Mouse (Mus musculus): ENCODE data around the gene Tnrc6c. TPM values are rescaled to one million over a fixed set of nuclear protein-coding genes. Genes with fewer than 3 reads are reported as not detected.

Tnrc6c gene
- polyA plus RNA-seq, 1 experiment, result 19.5 TPM

- under 1% methylated on average over 38 of the region's 38 CpGs for WGBS
- H3K4me1 ChIP-seq (ENCODE audit: control insufficient read depth, insufficient read depth, low read length), result peaks cover 6% of the 10 kb centered on the region; the same call in 1 of the 2 replicates
- peak; percentile 1; the same call in 1 of the 2 replicates for TF ChIP-seq CTCF (IDR thresholded peaks at IDR 0.05; ENCODE audit: control insufficient read depth, insufficient read depth, low read length)
- peak; percentile 79; the same call in 1 of the 2 replicates for TF ChIP-seq POLR2A (IDR thresholded peaks at IDR 0.05; ENCODE audit: borderline replicate concordance, control insufficient read depth, low read depth, low read length)
Measured at GRCm38 (mm10) chr11:117779434-117780198, 125.5 kb downstream of the Tnrc6c start.

GRCm38 (mm10) chr11:117780199-117780515 lies 126.1 kb downstream of the Tnrc6c start:
- no peak for TF ChIP-seq POLR2A (IDR thresholded peaks at IDR 0.05; ENCODE audit: borderline replicate concordance, control insufficient read depth, low read depth, low read length)
- TF ChIP-seq CTCF (IDR thresholded peaks at IDR 0.05; ENCODE audit: control insufficient read depth, insufficient read depth, low read length), result no peak
- Histone ChIP-seq H3K4me1 (ENCODE audit: control insufficient read depth, insufficient read depth, low read length) (peaks cover 6% of the 10 kb centered on the region; the same call in 1 of the 2 replicates), H3K27ac (ENCODE audit: control insufficient read depth, insufficient read depth, low read depth, low read length, poor library complexity) (peak overlapping the region; percentile 93), H3K4me3 (replicated peaks; ENCODE audit: control insufficient read depth, low read depth, low read length) (peak overlapping the region; percentile 91)
- WGBS, result under 1% methylated on average over 17 of the region's 17 CpGs

More at GRCm38 (mm10) chr11:117779434-117780198, 125.5 kb downstream of the Tnrc6c start:
- Histone ChIP-seq H3K4me3 (replicated peaks; ENCODE audit: control insufficient read depth, low read depth, low read length) (peak overlapping the region; percentile 91), H3K27ac (ENCODE audit: control insufficient read depth, insufficient read depth, low read depth, low read length, poor library complexity) (peak overlapping the region; percentile 93)

GRCm38 (mm10) chr11:117780582-117781111 lies 126.6 kb downstream of the Tnrc6c start:
- under 1% methylated on average over 19 of the region's 19 CpGs for whole genome bisulfite sequencing
- H3K27ac ChIP-seq (ENCODE audit: control insufficient read depth, insufficient read depth, low read depth, low read length, poor library complexity), result peak overlapping the region; percentile 93
- H3K4me1 ChIP-seq (ENCODE audit: control insufficient read depth, insufficient read depth, low read length), result peaks cover 6% of the 10 kb centered on the region; the same call in 1 of the 2 replicates

GRCm38 (mm10) chr11:117781199-117781821 lies 127.2 kb downstream of the Tnrc6c start:
- Histone ChIP-seq H3K4me1 (ENCODE audit: control insufficient read depth, insufficient read depth, low read length) (peaks cover 4% of the 10 kb centered on the region; the same call in 1 of the 2 replicates), H3K4me3 (replicated peaks; ENCODE audit: control insufficient read depth, low read depth, low read length) (peak overlapping the region; percentile 91), H3K27ac (ENCODE audit: control insufficient read depth, insufficient read depth, low read depth, low read length, poor library complexity) (peak overlapping the region; percentile 93)
- WGBS, result under 1% methylated on average over 18 of the region's 18 CpGs
- TF ChIP-seq POLR2A (IDR thresholded peaks at IDR 0.05; ENCODE audit: borderline replicate concordance, control insufficient read depth, low read depth, low read length), result no peak; the same call in 1 of the 2 replicates
- no peak for TF ChIP-seq CTCF (IDR thresholded peaks at IDR 0.05; ENCODE audit: control insufficient read depth, insufficient read depth, low read length)

More at GRCm38 (mm10) chr11:117780582-117781111, 126.6 kb downstream of the Tnrc6c start:
- TF ChIP-seq CTCF (IDR thresholded peaks at IDR 0.05; ENCODE audit: control insufficient read depth, insufficient read depth, low read length) (0 out of 2 replicates have a peak, but pooled peaks have one; percentile 1), POLR2A (IDR thresholded peaks at IDR 0.05; ENCODE audit: borderline replicate concordance, control insufficient read depth, low read depth, low read length) (peak; percentile 70)
- H3K4me3 ChIP-seq (replicated peaks; ENCODE audit: control insufficient read depth, low read depth, low read length), result peak overlapping the region; percentile 91

- Histone ChIP-seq H3K4me1 (ENCODE audit: control insufficient read depth, insufficient read depth, low read length) (peaks cover 2% of the 10 kb centered on the region; the same call in 1 of the 2 replicates), H3K4me3 (replicated peaks; ENCODE audit: control insufficient read depth, low read depth, low read length) (peak within 1 kb of the TSS; percentile 91), H3K27ac (ENCODE audit: control insufficient read depth, insufficient read depth, low read depth, low read length, poor library complexity) (peak within 1 kb of the TSS; percentile 93)
- no peak for TF ChIP-seq CTCF (IDR thresholded peaks at IDR 0.05; ENCODE audit: control insufficient read depth, insufficient read depth, low read length)
- TF ChIP-seq POLR2A (IDR thresholded peaks at IDR 0.05; ENCODE audit: borderline replicate concordance, control insufficient read depth, low read depth, low read length), result peak; percentile 92; the same call in 1 of the 2 replicates
- WGBS, result under 1% methylated on average over 24 of the region's 24 CpGs
Measured at GRCm38 (mm10) chr11:117781993-117782704, 128.1 kb downstream of the Tnrc6c start, which contains the start of the genes Tmc8 and Tmc6. Tmc8 (plus strand) TSS chr11:117782076. Tmc6 (minus strand) TSS chr11:117782198.

- Histone ChIP-seq H3K4me1 (ENCODE audit: control insufficient read depth, insufficient read depth, low read length) (peaks cover 2% of the 10 kb centered on the region; the same call in 1 of the 2 replicates), H3K4me3 (replicated peaks; ENCODE audit: control insufficient read depth, low read depth, low read length) (peak overlapping the region; percentile 91), H3K27ac (ENCODE audit: control insufficient read depth, insufficient read depth, low read depth, low read length, poor library complexity) (peak overlapping the region; percentile 93)
- TF ChIP-seq POLR2A (IDR thresholded peaks at IDR 0.05; ENCODE audit: borderline replicate concordance, control insufficient read depth, low read depth, low read length) (no peak), CTCF (IDR thresholded peaks at IDR 0.05; ENCODE audit: control insufficient read depth, insufficient read depth, low read length) (no peak)
- 7% methylated on average over 9 of the region's 9 CpGs for WGBS
Measured at GRCm38 (mm10) chr11:117782705-117783034, 128.6 kb downstream of the Tnrc6c start.

- Histone ChIP-seq H3K4me1 (ENCODE audit: control insufficient read depth, insufficient read depth, low read length) (peaks cover 2% of the 10 kb centered on the region; the same call in 1 of the 2 replicates), H3K27ac (ENCODE audit: control insufficient read depth, insufficient read depth, low read depth, low read length, poor library complexity) (peak overlapping the region; percentile 93), H3K4me3 (replicated peaks; ENCODE audit: control insufficient read depth, low read depth, low read length) (peak overlapping the region; percentile 91)
- TF ChIP-seq POLR2A (IDR thresholded peaks at IDR 0.05; ENCODE audit: borderline replicate concordance, control insufficient read depth, low read depth, low read length) (peak; percentile 76; the same call in 1 of the 2 replicates), CTCF (IDR thresholded peaks at IDR 0.05; ENCODE audit: control insufficient read depth, insufficient read depth, low read length) (peak; percentile 45; the same call in 1 of the 2 replicates)
- under 1% methylated on average over 31 of the region's 31 CpGs for WGBS
Measured at GRCm38 (mm10) chr11:117783089-117783488, 129.0 kb downstream of the Tnrc6c start.
